Mouse (Mus musculus): Measurements from ENCODE around the gene P4htm. TPM values are rescaled to one million over a fixed set of nuclear protein-coding genes. Genes with fewer than 3 reads are reported as not detected.

P4htm gene
- total and polyA plus RNA-seq, 3 experiments: 5.4 to 11.0 (median 7.9) TPM

DNA sequence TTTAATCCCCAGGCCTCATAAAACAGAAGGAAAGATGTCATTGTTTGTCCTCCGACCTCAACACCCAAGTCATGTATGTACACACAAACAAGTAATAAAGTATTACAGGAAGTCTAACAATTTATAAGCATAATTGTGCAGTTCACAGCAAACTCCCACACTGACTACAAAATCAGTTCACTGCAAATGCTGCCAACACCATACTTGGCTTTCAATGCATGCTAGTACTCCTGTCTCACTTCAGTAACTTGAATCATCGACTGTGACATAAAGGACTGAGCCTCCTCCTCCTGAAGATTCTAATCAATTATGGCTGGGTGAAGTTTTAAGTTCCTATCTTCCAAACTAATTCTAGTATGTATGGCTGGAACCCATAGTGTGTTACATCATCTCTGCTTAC is 36.4 kb upstream of the P4htm start:
- H3K9me3 ChIP-seq (replicated peaks; ENCODE audit: low read length): no peaks in the 10 kb centered on the region
- DNase-seq (ENCODE audit: extremely low read depth): no peak
- H3K4me2 ChIP-seq (ENCODE audit: insufficient read depth, low read depth, poor library complexity, severe bottlenecking): no peak overlapping the region
- no peaks in the 10 kb centered on the region for H3K27me3 ChIP-seq (replicated peaks)
- peaks cover 15% of the 10 kb centered on the region; the same call in 1 of the 2 replicates for H3K79me2 ChIP-seq (replicated peaks; ENCODE audit: control insufficient read depth, extremely low read depth, insufficient read depth, poor library complexity, severe bottlenecking)
- no peak overlapping the region for H3K27ac ChIP-seq (ENCODE audit: insufficient read depth, low read depth)
- peaks cover 2 to 19% of the 10 kb centered on the region in 2 experiments; a peak in 2 of 4 replicates for H3K4me1 ChIP-seq (ENCODE audit: control insufficient read depth in 1 of 2, insufficient read depth in 2 of 2)
- no peak overlapping the region for H3K4me3 ChIP-seq (replicated peaks in 1 of 3; ENCODE audit: low read depth in 2 of 3, low read length in 2 of 3, poor library complexity in 1 of 3)
- no peak for TF ChIP-seq RCOR1 (conservative IDR thresholded peaks at IDR 0.05; ENCODE audit: low read depth, low read length)
- TF ChIP-seq MAZ (IDR thresholded peaks at IDR 0.05; ENCODE audit: low read depth, low read length): no peak
- TF ChIP-seq ZC3H11A (IDR thresholded peaks at IDR 0.05; ENCODE audit: low read depth, low read length): no peak
- no peak for TF ChIP-seq GABPA (IDR thresholded peaks at IDR 0.05; ENCODE audit: insufficient replicate concordance, low read depth, low read length)
- TF ChIP-seq UBTF (IDR thresholded peaks at IDR 0.05; ENCODE audit: low read depth, low read length): no peak
- no peak for TF ChIP-seq PAX5 (IDR thresholded peaks at IDR 0.05; ENCODE audit: low read length)
- no peak for TF ChIP-seq NRF1 (IDR thresholded peaks at IDR 0.05; ENCODE audit: low read depth, low read length)
- no peak for TF ChIP-seq MXI1 (IDR thresholded peaks at IDR 0.05; ENCODE audit: low read depth, low read length)
- TF ChIP-seq ZMIZ1 (IDR thresholded peaks at IDR 0.05; ENCODE audit: low read depth, low read length): no peak
- no peak for TF ChIP-seq ZNF384 (IDR thresholded peaks at IDR 0.05; ENCODE audit: low read depth, low read length)
- no peak for TF ChIP-seq JUN (IDR thresholded peaks at IDR 0.05; ENCODE audit: insufficient read depth, low read depth, low read length)
- no peak for TF ChIP-seq USF1 (IDR thresholded peaks at IDR 0.05; ENCODE audit: low read depth, low read length)
- TF ChIP-seq CHD1 (IDR thresholded peaks at IDR 0.05; ENCODE audit: low read depth, low read length): no peak
- no peak for TF ChIP-seq USF2 (conservative IDR thresholded peaks at IDR 0.05; ENCODE audit: low read depth, low read length)
- no peak for TF ChIP-seq EP300 (IDR thresholded peaks at IDR 0.05; ENCODE audit: low read length)
- no peak for TF ChIP-seq TCF12 (IDR thresholded peaks at IDR 0.05; ENCODE audit: low read depth, low read length)
- no peak for TF ChIP-seq HCFC1 (IDR thresholded peaks at IDR 0.05; ENCODE audit: low read depth, low read length)
- TF ChIP-seq TBP (conservative IDR thresholded peaks at IDR 0.05; ENCODE audit: low read depth, low read length): no peak
- H3K9ac ChIP-seq (ENCODE audit: insufficient read depth, low read depth): no peak overlapping the region
- in situ Hi-C loops (cut with MboI; ENCODE audit: low pct_ligation_motif_present, low pct_unique_long_range_greater_than_20kb, low sequenced_read_pairs): no loop called here
- dilution Hi-C loops (cut with MboI; ENCODE audit: extremely low pct_ligation_motif_present, extremely low pct_unique_long_range_greater_than_20kb, low sequenced_read_pairs): no loop called here
- H3K36me3 ChIP-seq (replicated peaks in 1 of 2; ENCODE audit: control insufficient read depth in 1 of 2, insufficient read depth in 1 of 2, low read length in 1 of 2): peaks cover 14 to 56% of the 10 kb centered on the region in 2 experiments

GRCm38 (mm10) chr9:108632375-108632774 is 34.9 kb upstream of the P4htm start:
- dilution Hi-C loops (cut with MboI; ENCODE audit: extremely low pct_ligation_motif_present, extremely low pct_unique_long_range_greater_than_20kb, low sequenced_read_pairs): no loop called here
- in situ Hi-C loops (cut with MboI; ENCODE audit: low pct_ligation_motif_present, low pct_unique_long_range_greater_than_20kb, low sequenced_read_pairs): no loop called here
- Histone ChIP-seq H3K27ac (ENCODE audit: insufficient read depth, low read depth) (no peak overlapping the region), H3K4me3 (replicated peaks in 1 of 3; ENCODE audit: low read depth in 2 of 3, low read length in 2 of 3, poor library complexity in 1 of 3) (no peak overlapping the region), H3K27me3 (replicated peaks) (no peaks in the 10 kb centered on the region), H3K4me2 (ENCODE audit: insufficient read depth, low read depth, poor library complexity, severe bottlenecking) (no peak overlapping the region), H3K9ac (ENCODE audit: insufficient read depth, low read depth) (no peak overlapping the region), H3K79me2 (replicated peaks; ENCODE audit: control insufficient read depth, extremely low read depth, insufficient read depth, poor library complexity, severe bottlenecking) (peaks cover 12% of the 10 kb centered on the region; the same call in 1 of the 2 replicates), H3K4me1 (ENCODE audit: control insufficient read depth in 1 of 2, insufficient read depth in 2 of 2) (peaks cover 2 to 19% of the 10 kb centered on the region in 2 experiments; a peak in 2 of 4 replicates), H3K36me3 (replicated peaks in 1 of 2; ENCODE audit: control insufficient read depth in 1 of 2, insufficient read depth in 1 of 2, low read length in 1 of 2) (peaks cover 15 to 56% of the 10 kb centered on the region in 2 experiments), H3K9me3 (replicated peaks; ENCODE audit: low read length) (no peaks in the 10 kb centered on the region)
- TF ChIP-seq GABPA (IDR thresholded peaks at IDR 0.05; ENCODE audit: insufficient replicate concordance, low read depth, low read length) (no peak), CTCF (conservative IDR thresholded peaks at IDR 0.05 in 1 of 2, IDR thresholded peaks at IDR 0.05 in 1 of 2; ENCODE audit: low read depth in 2 of 2, low read length in 2 of 2) (no peak), PAX5 (IDR thresholded peaks at IDR 0.05; ENCODE audit: low read length) (no peak), CHD2 (IDR thresholded peaks at IDR 0.05; ENCODE audit: low read length) (no peak), NRF1 (IDR thresholded peaks at IDR 0.05; ENCODE audit: low read depth, low read length) (no peak), MEF2A (IDR thresholded peaks at IDR 0.05; ENCODE audit: borderline replicate concordance, low read depth, low read length) (no peak), KAT2A (IDR thresholded peaks at IDR 0.05; ENCODE audit: insufficient replicate concordance, low read length) (no peak), MAX (IDR thresholded peaks at IDR 0.05; ENCODE audit: low read length) (no peak), JUND (conservative IDR thresholded peaks at IDR 0.05; ENCODE audit: low read depth, low read length) (no peak), TCF12 (IDR thresholded peaks at IDR 0.05; ENCODE audit: low read depth, low read length) (no peak), HCFC1 (IDR thresholded peaks at IDR 0.05; ENCODE audit: low read depth, low read length) (no peak), USF2 (conservative IDR thresholded peaks at IDR 0.05; ENCODE audit: low read depth, low read length) (no peak), SMC3 (IDR thresholded peaks at IDR 0.05; ENCODE audit: low read depth, low read length) (no peak), BHLHE40 (IDR thresholded peaks at IDR 0.05; ENCODE audit: low read depth, low read length) (no peak), SIN3A (IDR thresholded peaks at IDR 0.05; ENCODE audit: low read length) (no peak), POLR2A (IDR thresholded peaks at IDR 0.05; ENCODE audit: low read depth, low read length) (no peak), CHD1 (IDR thresholded peaks at IDR 0.05; ENCODE audit: low read depth, low read length) (no peak)
- no peak for DNase-seq (ENCODE audit: extremely low read depth)
